Mouse (Mus musculus): ENCODE data around the gene Xxylt1. TPM values are rescaled to one million over a fixed set of nuclear protein-coding genes. Genes with fewer than 3 reads are reported as not detected.

The Xxylt1 gene
- total RNA-seq, 2 experiments from 2014 or later: 4.2 to 5.9 TPM

GRCm38 (mm10) chr16:31064782-31065181 is 16.4 kb downstream of the Xxylt1 start:
- no peak for ATAC-seq (replicated peaks; ENCODE audit: low FRiP score, poor library complexity, severe bottlenecking)

GRCm38 (mm10) chr16:31062918-31063317 is 18.3 kb downstream of the Xxylt1 start:
- ATAC-seq (replicated peaks; ENCODE audit: low FRiP score, poor library complexity, severe bottlenecking): no peak

- no peak for ATAC-seq (replicated peaks; ENCODE audit: low FRiP score, poor library complexity, severe bottlenecking)
These were observed 19.9 kb downstream of the Xxylt1 start for GRCm38 (mm10) chr16:31061246-31061880.

- no peak for ATAC-seq (replicated peaks; ENCODE audit: low FRiP score, poor library complexity, severe bottlenecking)
These were observed 20.5 kb downstream of the Xxylt1 start for GRCm38 (mm10) chr16:31060714-31061113.

- ATAC-seq (replicated peaks; ENCODE audit: low FRiP score, poor library complexity, severe bottlenecking): no peak
These were observed 21.0 kb downstream of the Xxylt1 start for GRCm38 (mm10) chr16:31060226-31060625.

GRCm38 (mm10) chr16:31059730-31060129 is 21.5 kb downstream of the Xxylt1 start:
- no peak for ATAC-seq (replicated peaks; ENCODE audit: low FRiP score, poor library complexity, severe bottlenecking)

GRCm38 (mm10) chr16:31052812-31053211 is 28.4 kb downstream of the Xxylt1 start:
- no peak for ATAC-seq (replicated peaks; ENCODE audit: low FRiP score, poor library complexity, severe bottlenecking)

- no peak for ATAC-seq (replicated peaks; ENCODE audit: low FRiP score, poor library complexity, severe bottlenecking)
These were observed 29.0 kb downstream of the Xxylt1 start for GRCm38 (mm10) chr16:31052177-31052726.

GRCm38 (mm10) chr16:31050701-31051100 is 30.5 kb downstream of the Xxylt1 start:
- no peak for ATAC-seq (replicated peaks; ENCODE audit: low FRiP score, poor library complexity, severe bottlenecking)

- no peak for ATAC-seq (replicated peaks; ENCODE audit: low FRiP score, poor library complexity, severe bottlenecking)
These were observed 33.0 kb downstream of the Xxylt1 start for GRCm38 (mm10) chr16:31048194-31048593.

GRCm38 (mm10) chr16:31047186-31047898 is 33.9 kb downstream of the Xxylt1 start:
- ATAC-seq (replicated peaks; ENCODE audit: low FRiP score, poor library complexity, severe bottlenecking): no peak

- ATAC-seq (replicated peaks; ENCODE audit: low FRiP score, poor library complexity, severe bottlenecking): no peak
These were observed 35.0 kb downstream of the Xxylt1 start for GRCm38 (mm10) chr16:31046217-31046659.

GRCm38 (mm10) chr16:31045211-31045610 is 36.0 kb downstream of the Xxylt1 start:
- no peak for ATAC-seq (replicated peaks; ENCODE audit: low FRiP score, poor library complexity, severe bottlenecking)

- no peak for ATAC-seq (replicated peaks; ENCODE audit: low FRiP score, poor library complexity, severe bottlenecking)
These were observed 38.1 kb downstream of the Xxylt1 start for GRCm38 (mm10) chr16:31043136-31043535.

- ATAC-seq (replicated peaks; ENCODE audit: low FRiP score, poor library complexity, severe bottlenecking): no peak
These were observed 39.7 kb downstream of the Xxylt1 start for GRCm38 (mm10) chr16:31041566-31041965.

GRCm38 (mm10) chr16:31039803-31040459 is 41.3 kb downstream of the Xxylt1 start:
- no peak for ATAC-seq (replicated peaks; ENCODE audit: low FRiP score, poor library complexity, severe bottlenecking)

- ATAC-seq (replicated peaks; ENCODE audit: low FRiP score, poor library complexity, severe bottlenecking): no peak
These were observed 43.8 kb downstream of the Xxylt1 start for GRCm38 (mm10) chr16:31037431-31037830.

- ATAC-seq (replicated peaks; ENCODE audit: low FRiP score, poor library complexity, severe bottlenecking): no peak
These were observed 45.5 kb downstream of the Xxylt1 start for GRCm38 (mm10) chr16:31035651-31036245.

- ATAC-seq (replicated peaks; ENCODE audit: low FRiP score, poor library complexity, severe bottlenecking): no peak
These were observed 46.0 kb downstream of the Xxylt1 start for GRCm38 (mm10) chr16:31035235-31035634.

GRCm38 (mm10) chr16:31034051-31034450 is 47.2 kb downstream of the Xxylt1 start:
- ATAC-seq (replicated peaks; ENCODE audit: low FRiP score, poor library complexity, severe bottlenecking): no peak
